Mouse (Mus musculus): Measurements from ENCODE around the gene Dars. TPM values are rescaled to one million over a fixed set of nuclear protein-coding genes. Genes with fewer than 3 reads are reported as not detected.
"Not testable (repeated sequence)": the region's sequence is repeated elsewhere in the genome, so short reads cannot be mapped to it uniquely, and the experiment has no call there.

The Dars gene
- total RNA-seq, 1 experiment from 2014 or later, result 105 TPM

DNA sequence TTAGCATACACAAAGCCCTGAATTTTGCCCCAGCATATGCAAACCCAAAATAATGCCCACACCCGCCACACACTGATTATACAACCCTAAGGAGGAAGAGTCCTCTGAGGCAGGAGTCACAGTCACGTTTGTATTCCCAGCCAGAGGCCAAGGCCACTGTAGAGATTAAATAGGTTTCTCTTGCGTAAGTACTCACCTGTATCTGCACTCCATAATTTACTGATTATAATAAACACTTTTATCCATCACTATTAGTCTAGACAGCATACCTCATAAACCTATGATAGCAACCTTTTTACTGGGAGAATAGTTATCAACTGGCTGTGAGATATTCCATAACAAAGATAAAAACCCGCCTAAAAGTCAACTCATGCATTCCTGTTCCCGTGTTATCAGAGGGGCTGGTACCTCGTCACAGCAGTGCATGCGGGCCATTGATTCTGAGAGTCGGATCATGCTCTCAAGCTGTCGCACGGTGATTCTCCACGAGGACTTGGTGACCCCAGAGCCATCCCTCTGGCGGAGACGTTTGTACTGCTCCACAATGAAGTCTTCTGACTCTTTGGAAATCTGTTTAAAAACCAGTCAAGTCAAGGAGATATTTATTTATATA, 79.4 kb downstream of the Dars start:
- no peak for DNase-seq

DNA sequence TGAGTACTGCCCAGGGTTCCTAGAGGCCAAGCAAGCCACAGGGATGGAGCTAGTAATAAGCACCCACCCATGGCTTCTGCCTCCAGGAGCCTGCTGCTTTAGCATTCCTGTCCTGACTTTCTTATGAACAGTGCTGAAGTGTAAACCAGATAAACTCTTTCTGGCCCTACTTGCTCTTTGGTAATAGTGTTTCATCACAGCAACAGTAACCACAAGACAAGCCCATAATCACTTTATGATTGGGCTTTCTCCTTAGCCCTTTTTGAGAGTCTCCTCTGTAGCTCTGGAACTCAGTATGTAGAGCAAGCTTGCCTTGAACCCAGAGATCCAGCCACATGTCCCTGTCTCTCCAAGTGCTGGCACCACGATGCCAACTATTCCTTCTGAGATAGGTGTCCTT, 86.9 kb downstream of the Dars start:
- no peak for DNase-seq

DNA sequence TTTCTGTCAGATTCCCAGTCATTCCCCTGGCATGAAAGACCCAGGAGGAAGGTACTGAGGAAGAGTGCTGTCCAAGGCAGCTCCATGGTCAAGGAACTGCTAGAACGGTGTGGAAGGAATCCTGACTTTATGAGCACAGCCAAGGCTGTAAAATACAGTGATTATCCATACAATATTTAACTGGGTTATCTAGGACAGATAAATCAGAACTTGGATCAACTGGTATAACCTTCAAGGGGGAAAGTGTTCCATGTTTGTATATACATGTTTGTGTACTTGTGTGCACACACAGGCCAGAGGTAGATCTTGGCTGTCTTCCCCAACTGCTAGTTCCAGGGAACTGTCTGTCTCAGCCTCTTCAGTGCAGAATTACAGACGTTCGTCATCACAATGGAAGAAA, 89.0 kb downstream of the Dars start, which contains the start of gene Lct:
Gene Lct (minus strand): TSS at position 101 of the 400 bp plus-strand sequence.
- no peak for DNase-seq

DNA sequence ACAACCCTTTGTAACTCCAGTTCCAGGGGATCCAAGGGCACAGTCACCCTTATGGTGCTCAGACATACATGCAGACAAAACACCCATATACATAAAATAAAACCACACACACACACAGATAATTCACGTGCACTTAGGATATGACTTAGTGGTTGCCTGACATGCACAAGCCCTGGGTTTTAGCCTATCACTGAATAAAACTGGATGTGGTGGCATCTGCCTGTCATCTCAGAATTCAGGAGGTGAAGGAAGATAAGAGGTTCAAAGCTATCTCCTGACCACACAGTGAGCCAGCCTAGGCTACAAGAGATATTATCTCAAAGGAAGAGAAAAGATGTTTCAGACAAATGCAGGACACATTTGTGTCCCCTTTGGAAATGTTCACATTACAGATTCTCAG, 90.0 kb downstream of the Dars start:
- DNase-seq, result no peak

DNA sequence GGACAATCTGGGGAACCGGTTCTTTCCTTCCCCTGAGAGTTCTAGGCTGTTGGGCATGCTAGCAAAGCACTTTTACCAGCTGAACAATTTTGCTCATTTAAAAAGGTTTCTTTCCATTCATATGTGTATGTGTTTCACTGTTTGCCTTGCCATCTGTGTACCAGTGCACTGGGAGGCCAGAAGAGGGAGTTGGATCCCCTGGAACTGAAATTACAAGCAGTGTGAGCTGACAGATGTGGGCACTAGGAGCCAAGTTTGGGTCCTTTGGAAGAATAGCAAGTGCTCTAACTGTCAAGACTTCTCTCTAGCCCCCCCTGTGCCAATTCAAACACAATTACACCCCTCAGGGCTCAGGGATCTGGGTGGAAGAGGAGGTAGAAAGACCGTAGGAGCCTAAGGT, 92.4 kb downstream of the Dars start:
- no peak for DNase-seq

DNA sequence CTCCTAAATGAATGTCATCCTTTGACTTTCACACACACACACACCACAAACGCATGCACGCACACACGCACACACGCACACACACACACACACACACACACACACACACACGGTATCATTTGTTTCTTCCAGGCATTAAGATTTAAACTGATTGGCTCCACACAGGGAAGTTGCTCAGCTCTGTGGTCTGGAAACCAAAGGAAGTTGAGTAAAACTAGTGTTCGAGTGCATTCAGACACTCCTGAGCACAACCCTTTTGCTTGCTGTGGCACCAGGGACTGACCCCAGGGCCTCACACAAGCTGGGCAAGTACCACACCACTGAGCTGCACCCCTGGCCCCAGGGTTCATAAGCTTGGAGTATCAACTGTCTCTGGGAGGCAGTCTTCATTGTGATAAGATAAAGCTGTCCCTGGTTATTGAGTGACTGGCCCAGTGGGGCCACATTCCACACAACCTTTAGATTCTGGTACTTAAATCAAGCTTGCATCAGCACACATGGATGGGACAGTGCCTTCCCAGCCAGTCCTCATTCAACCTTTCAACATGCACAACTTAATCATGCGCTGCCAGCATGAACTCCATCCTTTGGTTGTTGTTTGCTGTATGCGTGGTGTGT, 94.0 kb downstream of the Dars start:
- DNase-seq, result no peak

DNA sequence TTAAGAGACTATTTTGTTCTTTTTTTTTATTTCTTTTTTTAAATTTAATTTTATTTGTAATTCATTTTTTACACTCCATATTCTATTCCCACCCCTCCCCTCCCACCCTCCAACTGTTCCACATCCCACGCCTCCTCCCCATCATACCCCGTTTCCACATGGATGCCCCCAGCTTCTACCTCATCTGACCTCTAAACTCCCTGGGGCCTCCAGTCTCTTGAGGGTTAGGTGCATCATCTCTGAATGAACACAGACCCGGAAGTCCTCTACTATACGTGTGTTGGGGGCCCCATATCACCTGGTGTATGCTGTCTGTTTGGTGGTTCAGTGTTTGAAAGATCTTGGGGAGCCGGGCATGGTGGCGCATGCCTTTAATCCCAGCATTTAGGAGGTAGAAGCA, 97.9 kb downstream of the Dars start:
- DNase-seq, result not testable (repeated sequence)

DNA sequence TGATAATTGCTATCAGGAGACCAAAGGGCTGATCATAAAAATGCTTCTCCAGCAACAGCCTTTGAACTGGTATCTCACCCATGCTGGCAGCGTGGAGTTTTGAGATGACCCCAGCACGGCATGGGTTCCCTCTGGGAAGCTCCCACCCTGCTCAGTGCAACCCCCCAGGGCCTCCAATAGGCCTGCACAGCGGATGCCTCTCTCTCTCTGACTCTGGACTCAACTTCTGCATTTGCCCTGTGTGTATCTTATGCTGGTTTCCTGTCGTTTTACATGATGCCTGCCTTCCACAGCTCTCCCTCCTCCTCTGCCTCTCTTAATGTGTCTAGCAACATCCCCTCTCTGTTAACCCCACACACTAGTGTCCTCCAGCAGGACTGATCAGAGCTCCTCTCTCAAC, 102.5 kb downstream of the Dars start:
- DNase-seq, result no peak

Other genes with a start within 250 kb of the Dars start
- 68.0 and 92.9 TPM in 2 replicates for gene Ubxn4, start 173.4 kb downstream of the Dars start, total RNA-seq (2021)
- 0.12 and 0.14 TPM in 2 replicates for gene Lct, start 89.0 kb downstream of the Dars start, total RNA-seq (2021)
- 42.8 and 44.0 TPM in 2 replicates for gene Mcm6, start 57.7 kb downstream of the Dars start, total RNA-seq (2021)
- 11.4 and 14.2 TPM in 2 replicates for gene Cxcr4, start 174.9 kb upstream of the Dars start, total RNA-seq (2021)

All from adrenal gland, postnatal 25 days (tissue).